Mouse (Mus musculus) kidney, embryonic 14.5 days (tissue): ENCODE measurements around the gene Ell. TPM values are rescaled to one million over a fixed set of nuclear protein-coding genes. Genes with fewer than 3 reads are reported as not detected.
A peak's percentile ranks its signal among the peaks of the same experiment; 100 is the strongest.

Experiments
- ATAC-seq: fragments of 200-750 bp; cut with Nextera tagmentation; 2 replicates; pipeline ENCODE4 v1.8.0; 2017; ENCODE audit warnings: moderate number of reproducible peaks, mild to moderate bottlenecking, moderate TSS enrichment, moderate library complexity; ENCODE audit not compliant: low FRiP score, low TSS enrichment
- H3K27ac ChIP-seq: fragments of 300-500 bp; sonication (generic); 2 replicates; pipeline ENCODE4 v1.5.1; 2014; ENCODE audit warnings: low read depth, mild to moderate bottlenecking, low read length, moderate library complexity, mixed read lengths
- H3K27me3 ChIP-seq: fragments of 300-500 bp; sonication (generic); 2 replicates; pipeline ENCODE4 v1.6.1; 2014; ENCODE audit warnings: mild to moderate bottlenecking, low read length; ENCODE audit not compliant: control insufficient read depth, insufficient read depth
- H3K36me3 ChIP-seq: fragments of 300-500 bp; sonication (generic); 2 replicates; pipeline ENCODE4 v1.6.1; 2014; ENCODE audit warnings: low read length, mixed read lengths; ENCODE audit not compliant: control insufficient read depth, insufficient read depth
- H3K4me1 ChIP-seq: fragments of 300-500 bp; sonication (generic); 2 replicates; pipeline ENCODE4 v1.6.1; 2014; ENCODE audit warnings: low read length, mixed read lengths; ENCODE audit not compliant: control insufficient read depth, insufficient read depth
- H3K4me2 ChIP-seq: fragments of 300-500 bp; sonication (generic); replicated peaks from 2 replicates; pipeline ENCODE4 v1.6.1; 2014; ENCODE audit warnings: low read depth, mild to moderate bottlenecking, low read length
- H3K4me3 ChIP-seq: fragments of 300-500 bp; sonication (generic); 2 replicates; pipeline ENCODE4 v1.5.1; 2014; ENCODE audit warnings: mild to moderate bottlenecking, low read length
- H3K9ac ChIP-seq: fragments of 300-500 bp; sonication (generic); 2 replicates; pipeline ENCODE4 v1.6.1; 2014; ENCODE audit warnings: low read depth, mild to moderate bottlenecking, low read length, moderate library complexity
- H3K9me3 ChIP-seq: fragments of 300-500 bp; sonication (generic); 2 replicates; pipeline ENCODE4 v1.6.1; 2016; ENCODE audit warnings: low read length; ENCODE audit not compliant: control insufficient read depth
- WGBS: fragments of 180-500 bp; shearing (Covaris S2); extraction: QIAGEN DNeasy Blood & Tissue Kit; methylation state at CpG from one replicate; pipeline ENCODE4 v1.1.7; 2014; 5-methylcytosine and 5-hydroxymethylcytosine counted together
- polyA plus RNA-seq: library from polyadenylated mRNA; unstranded; fragments of >200 nt; fragmentation: Nextera tagmentation; extraction: Ambion mirVana; gene quantifications from 2 replicates; pipeline ENCODE4 v1.2.1, GENCODE M21; 2014

Ell gene
- polyA plus RNA-seq, 1 experiment from 2014 or later = 22.4 TPM

DNA sequence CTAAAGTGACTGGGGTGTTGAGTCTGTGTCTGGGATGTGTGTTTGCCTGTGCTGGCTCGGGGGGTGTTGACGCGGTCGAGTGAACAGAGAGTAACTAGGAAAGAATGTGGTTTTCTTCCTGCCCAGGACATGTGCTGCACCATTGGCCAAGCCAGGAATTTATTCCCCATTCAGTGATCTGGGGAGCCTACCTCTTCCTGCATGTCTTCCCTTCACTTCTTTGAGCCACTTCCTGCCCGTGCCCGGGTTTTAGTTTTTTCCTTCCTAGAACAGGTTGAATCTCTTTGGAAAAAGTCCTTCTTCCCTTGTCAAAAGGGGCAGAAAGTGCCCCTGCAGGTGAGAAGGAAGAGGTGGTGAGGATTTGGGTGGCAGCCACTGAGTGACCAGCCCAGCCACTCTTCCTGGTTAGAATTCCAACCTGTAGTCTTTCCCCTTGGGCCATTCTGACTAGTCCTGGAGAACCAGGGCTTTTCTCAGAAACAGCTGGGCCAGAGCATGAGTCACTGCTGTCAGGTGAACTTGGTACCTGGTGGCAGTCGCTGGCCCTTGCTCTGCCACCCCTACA is 1.3 kb downstream of the Ell start:
- no peak for ATAC-seq
- WGBS = 27% methylated on average over 7 of the region's 7 CpGs
- H3K27ac ChIP-seq = peak overlapping the region; percentile 90; the same call in 1 of the 2 replicates

DNA sequence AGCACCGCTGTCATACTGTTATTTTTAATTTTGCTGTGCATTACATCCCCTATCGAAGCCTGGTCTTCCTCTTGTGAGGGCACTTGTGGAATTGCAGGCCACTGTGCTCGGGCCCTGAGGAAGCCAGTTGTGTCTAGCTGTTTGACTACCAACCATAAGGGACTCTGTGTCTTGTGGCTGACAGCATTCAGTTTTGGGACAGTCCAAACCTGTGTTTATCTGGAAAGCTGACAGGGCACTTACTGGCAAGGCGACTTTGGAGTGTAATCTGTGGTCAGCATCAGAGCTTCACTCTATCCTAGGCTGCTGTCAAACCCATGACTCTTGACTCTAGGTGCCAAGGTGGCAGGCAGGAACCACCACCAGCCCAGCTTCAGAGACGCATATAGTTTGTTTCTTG is 1.8 kb downstream of the Ell start:
- Histone ChIP-seq H3K27ac (no peak overlapping the region), H3K4me3 (peak overlapping the region; percentile 81; the same call in 1 of the 2 replicates), H3K9me3 (no peaks in the 10 kb centered on the region), H3K4me1 (peaks cover 10% of the 10 kb centered on the region; the same call in 1 of the 2 replicates), H3K4me2 (peak overlapping the region; percentile 78), H3K27me3 (no peaks in the 10 kb centered on the region), H3K36me3 (peaks cover 10% of the 10 kb centered on the region; the same call in 1 of the 2 replicates), H3K9ac (peak overlapping the region; percentile 81; the same call in 1 of the 2 replicates)
- no peak for ATAC-seq
- 79% methylated on average over 5 of the region's 5 CpGs for WGBS

More for the DNA sequence above, 1.3 kb downstream of the Ell start:
- Histone ChIP-seq H3K4me1 (peaks cover 10% of the 10 kb centered on the region; the same call in 1 of the 2 replicates), H3K27me3 (no peaks in the 10 kb centered on the region), H3K4me2 (peak overlapping the region; percentile 78), H3K9me3 (no peaks in the 10 kb centered on the region), H3K36me3 (peaks cover 15% of the 10 kb centered on the region), H3K4me3 (peak overlapping the region; percentile 81), H3K9ac (peak overlapping the region; percentile 81)

DNA sequence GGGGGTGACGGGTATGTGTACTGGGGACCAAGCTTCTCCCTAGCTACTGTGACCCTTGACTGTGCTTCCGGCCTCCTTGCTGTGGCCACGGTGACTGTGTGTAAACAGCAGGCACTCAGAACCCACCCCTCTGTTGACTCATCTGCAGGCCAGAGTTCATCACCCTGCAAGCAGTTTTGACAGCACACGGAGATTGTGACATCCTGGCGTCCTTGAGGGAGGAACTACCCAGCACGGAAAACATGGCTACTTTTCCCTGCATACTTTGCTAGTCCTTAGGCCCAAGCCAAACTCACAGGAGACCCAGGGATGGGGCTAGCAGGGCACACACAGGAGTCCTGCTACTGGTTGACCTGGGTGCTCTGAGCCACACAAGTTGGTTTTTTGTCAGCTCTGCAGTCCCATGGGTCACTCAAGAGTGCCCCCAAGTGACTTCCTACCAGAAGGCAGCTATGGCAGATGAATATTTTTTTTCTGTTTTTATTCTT is 5.0 kb downstream of the Ell start:
- no peaks in the 10 kb centered on the region for H3K36me3 ChIP-seq
- no peak overlapping the region for H3K27ac ChIP-seq
- no peaks in the 10 kb centered on the region for H3K9me3 ChIP-seq
- H3K9ac ChIP-seq = no peak overlapping the region
- no peak overlapping the region for H3K4me2 ChIP-seq
- no peak overlapping the region for H3K4me3 ChIP-seq
- 68% methylated on average over 6 of the region's 6 CpGs for WGBS
- H3K27me3 ChIP-seq = no peaks in the 10 kb centered on the region
- ATAC-seq = no peak
- peaks cover 13% of the 10 kb centered on the region; the same call in 1 of the 2 replicates for H3K4me1 ChIP-seq

DNA sequence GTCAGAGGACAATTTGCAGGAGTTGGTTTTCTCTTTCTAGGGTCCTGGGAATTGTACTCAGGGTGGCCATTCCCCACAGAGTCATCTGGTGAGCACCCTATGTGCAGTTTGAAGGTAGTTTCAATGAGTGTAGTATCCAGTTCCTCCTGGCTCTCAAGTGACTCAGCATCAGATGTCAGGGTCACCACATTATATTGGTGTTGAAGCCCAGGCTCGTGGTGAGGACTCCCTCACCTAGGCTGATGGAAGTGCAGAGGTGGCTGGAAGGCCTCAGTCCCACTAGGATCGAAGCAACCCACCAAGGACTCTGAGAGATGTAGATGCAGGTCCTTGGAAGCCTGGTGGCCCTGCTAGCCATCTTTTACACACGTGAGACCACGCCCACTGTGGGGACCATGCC is 7.2 kb downstream of the Ell start:
- no peak for ATAC-seq
- H3K9ac ChIP-seq = no peak overlapping the region
- H3K4me2 ChIP-seq = no peak overlapping the region
- H3K27me3 ChIP-seq = no peaks in the 10 kb centered on the region
- H3K27ac ChIP-seq = no peak overlapping the region
- H3K4me1 ChIP-seq = peaks cover 4% of the 10 kb centered on the region; the same call in 1 of the 2 replicates
- 76% methylated on average over 4 of the region's 4 CpGs for WGBS
- no peaks in the 10 kb centered on the region for H3K9me3 ChIP-seq
- H3K36me3 ChIP-seq = no peaks in the 10 kb centered on the region
- no peak overlapping the region for H3K4me3 ChIP-seq

DNA sequence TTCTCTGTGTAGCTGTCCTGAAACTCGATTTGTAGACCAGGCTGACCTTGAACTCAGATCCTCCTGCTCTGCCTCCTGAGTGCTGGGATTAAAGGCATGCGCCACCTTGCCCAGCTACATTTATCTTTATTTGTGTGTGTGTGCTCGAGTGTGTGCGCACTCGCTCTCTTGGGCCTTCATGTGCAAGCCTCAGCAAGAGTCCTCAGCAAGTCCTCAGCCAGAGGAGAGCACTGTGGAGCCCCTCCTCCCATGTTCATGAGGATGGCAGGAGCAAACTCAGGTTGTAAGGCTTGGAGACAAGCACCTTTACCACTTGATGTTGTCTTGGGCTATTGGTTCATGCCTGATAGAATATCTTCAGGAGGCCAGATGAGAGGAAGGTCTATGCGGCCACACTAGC is 8.5 kb downstream of the Ell start:
- H3K9me3 ChIP-seq = no peaks in the 10 kb centered on the region
- H3K36me3 ChIP-seq = no peaks in the 10 kb centered on the region
- no peak for ATAC-seq
- no peak overlapping the region for H3K27ac ChIP-seq
- 89% methylated on average over 6 of the region's 6 CpGs for WGBS
- no peak overlapping the region for H3K9ac ChIP-seq
- H3K4me1 ChIP-seq = 0 out of 2 replicates have a peak, but pooled peaks cover 13% of the 10 kb centered on the region
- no peaks in the 10 kb centered on the region for H3K27me3 ChIP-seq
- no peak overlapping the region for H3K4me3 ChIP-seq
- H3K4me2 ChIP-seq = no peak overlapping the region

DNA sequence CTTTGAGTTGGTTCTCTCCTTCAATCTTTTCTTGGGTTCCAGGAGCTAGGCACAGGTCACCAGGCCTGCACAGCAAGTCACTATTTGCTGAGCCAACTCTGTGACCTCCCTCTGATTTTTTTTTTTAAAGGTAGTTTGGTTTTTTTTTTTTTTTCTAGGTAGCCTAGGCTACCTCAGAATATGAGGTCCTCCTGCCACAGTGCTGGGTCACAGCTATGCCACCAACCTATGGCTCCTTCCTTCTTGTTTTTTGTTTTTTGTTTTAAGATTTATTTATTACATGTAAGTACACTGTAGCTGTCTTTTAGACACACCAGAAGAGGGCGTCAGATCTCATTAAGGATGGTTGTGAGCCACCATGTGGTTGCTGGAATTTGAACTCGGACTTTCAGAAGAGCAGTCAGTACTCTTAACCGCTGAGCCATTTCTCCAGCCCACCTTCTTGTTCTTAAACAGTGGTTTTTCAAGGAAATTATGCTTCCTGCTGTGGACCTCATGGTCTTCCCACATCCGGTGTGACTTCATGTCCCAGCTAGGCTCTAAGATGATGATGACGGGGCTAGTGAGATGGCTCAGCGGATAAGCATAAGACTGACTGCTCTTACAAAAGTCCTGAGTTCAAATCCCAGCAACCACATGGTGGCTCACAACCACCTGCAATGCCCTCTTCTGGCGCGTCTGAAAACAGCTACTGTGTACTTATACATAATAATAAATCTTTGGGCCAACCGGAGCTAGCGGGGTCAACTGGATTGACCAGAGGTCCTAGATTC is 10.3 kb downstream of the Ell start:
- Histone ChIP-seq H3K4me3 (no peak overlapping the region), H3K27me3 (no peaks in the 10 kb centered on the region), H3K27ac (no peak overlapping the region), H3K4me2 (no peak overlapping the region), H3K36me3 (no peaks in the 10 kb centered on the region), H3K4me1 (0 out of 2 replicates have a peak, but pooled peaks cover 21% of the 10 kb centered on the region), H3K9ac (no peak overlapping the region), H3K9me3 (no peaks in the 10 kb centered on the region)
- WGBS = 92% methylated on average over 10 of the region's 10 CpGs
- ATAC-seq = no peak

DNA sequence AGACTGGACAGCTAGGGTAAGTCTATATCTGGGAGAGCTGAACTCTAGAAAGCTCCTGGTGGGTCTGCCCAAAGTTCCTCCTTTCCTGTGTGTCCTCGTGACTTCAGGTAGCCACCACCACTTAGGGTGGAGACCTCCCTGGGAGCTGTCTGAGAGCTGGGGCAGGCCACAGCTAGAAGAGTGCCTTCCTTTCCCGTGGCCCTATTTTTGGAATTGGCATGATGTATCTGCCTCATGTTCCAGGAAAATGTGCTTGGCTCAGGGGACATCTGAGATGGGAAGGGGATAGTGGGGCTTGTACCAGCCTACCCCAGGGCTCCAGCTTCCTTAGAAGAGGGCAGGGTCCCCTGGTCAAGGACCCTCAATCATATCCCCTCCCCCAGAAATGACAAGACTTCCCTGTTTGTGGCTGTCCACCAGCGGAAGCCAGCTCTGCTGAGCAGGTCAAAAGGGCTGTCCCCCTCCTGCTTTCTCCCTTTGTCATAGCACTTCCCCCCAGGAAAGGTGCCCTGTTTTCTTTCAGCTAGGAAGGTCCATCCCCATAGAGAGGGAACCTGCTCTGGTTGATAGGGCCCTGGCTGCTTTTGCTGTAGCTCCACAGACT is 12.4 kb downstream of the Ell start:
- H3K4me1 ChIP-seq = 0 out of 2 replicates have a peak, but pooled peaks cover 18% of the 10 kb centered on the region
- no peak overlapping the region for H3K9ac ChIP-seq
- H3K36me3 ChIP-seq = no peaks in the 10 kb centered on the region
- no peak overlapping the region for H3K4me2 ChIP-seq
- H3K9me3 ChIP-seq = no peaks in the 10 kb centered on the region
- no peak overlapping the region; the same call in 1 of the 2 replicates for H3K27ac ChIP-seq
- no peaks in the 10 kb centered on the region for H3K27me3 ChIP-seq
- WGBS = 59% methylated on average over 3 of the region's 3 CpGs
- H3K4me3 ChIP-seq = no peak overlapping the region
- ATAC-seq = no peak

DNA sequence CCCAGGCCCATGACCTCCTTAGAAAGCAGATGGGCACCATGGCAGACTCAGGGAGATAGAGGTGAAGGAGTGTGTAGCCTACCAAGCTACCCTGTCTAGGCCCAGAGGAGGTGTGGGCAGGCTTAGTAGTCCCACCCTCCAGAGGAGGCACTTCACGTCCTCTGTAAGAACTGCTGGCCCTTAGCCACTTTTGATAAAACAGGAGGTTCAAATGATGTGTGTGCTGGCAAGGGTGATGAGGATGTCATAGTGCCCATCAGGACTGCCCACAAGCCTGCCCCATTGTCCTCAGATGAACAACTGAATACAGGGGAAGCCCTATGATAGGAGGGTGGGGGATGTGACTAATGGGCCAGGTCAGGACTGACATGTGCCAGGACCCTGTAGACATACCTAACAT is 13.6 kb downstream of the Ell start:
- ATAC-seq = no peak
- H3K4me2 ChIP-seq = no peak overlapping the region
- no peak overlapping the region for H3K4me3 ChIP-seq
- H3K36me3 ChIP-seq = no peaks in the 10 kb centered on the region
- H3K9me3 ChIP-seq = no peaks in the 10 kb centered on the region
- H3K9ac ChIP-seq = no peak overlapping the region
- WGBS = 55% methylated on average over 1 of the region's 1 CpGs
- H3K27me3 ChIP-seq = no peaks in the 10 kb centered on the region
- H3K4me1 ChIP-seq = 0 out of 2 replicates have a peak, but pooled peaks cover 18% of the 10 kb centered on the region
- H3K27ac ChIP-seq = no peak overlapping the region
